Mouse (Mus musculus) testis, adult 2 months (tissue): Measurements from ENCODE around the gene Lrrc75a.

Source experiments
- CTCF ChIP-seq: fragments of 200-500 bp; IDR thresholded peaks from 2 replicates; pipeline ENCODE4 v1.5.1; 2012; ENCODE audit warnings: low read depth, mild to moderate bottlenecking, inconsistent platforms, low read length, moderate library complexity; ENCODE audit not compliant: control insufficient read depth, insufficient read depth, insufficient replicate concordance
- POLR2A ChIP-seq: fragments of 200-500 bp; IDR thresholded peaks from 2 replicates; pipeline ENCODE4 v1.6.1; 2012; ENCODE audit warnings: low read depth, mild to moderate bottlenecking, inconsistent platforms, low read length, moderate library complexity; ENCODE audit not compliant: control insufficient read depth

DNA sequence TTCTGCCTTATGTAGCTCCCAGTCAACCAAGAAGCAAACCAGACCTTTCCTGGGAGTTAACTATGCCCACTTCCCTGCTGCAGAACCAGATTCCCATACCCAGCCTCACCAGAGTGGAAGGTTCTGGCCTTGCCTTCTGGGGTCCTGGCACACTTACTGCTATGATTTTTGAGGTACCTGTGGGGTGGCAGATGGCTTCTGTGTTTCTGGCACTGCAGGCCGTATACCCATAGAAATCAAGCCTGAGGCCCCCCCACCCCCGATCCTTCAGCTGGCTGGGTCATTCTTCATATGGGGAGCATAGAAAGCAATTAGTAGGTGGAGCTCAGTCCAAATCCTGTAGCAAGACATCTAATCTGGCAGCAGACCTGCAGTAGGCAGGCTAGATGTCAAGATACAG, 57.3 kb downstream of the Lrrc75a start:
- TF ChIP-seq CTCF (no peak), POLR2A (no peak)
